Mouse (Mus musculus): ENCODE results near the gene Zfp945. TPM values are rescaled to one million over a fixed set of nuclear protein-coding genes. Genes with fewer than 3 reads are reported as not detected.
A peak's percentile ranks its signal among the peaks of the same experiment; 100 is the strongest.
"Not testable (repeated sequence)": the region's sequence is repeated elsewhere in the genome, so short reads cannot be mapped to it uniquely, and the experiment has no call there.

Zfp945 gene
- polyA plus RNA-seq (2012; fragmentation: generic; extraction: Trizol): 0.88 TPM
- long read RNA-seq, experiment 1, full-length matches to known transcripts: 4 of 10 reads
- long read RNA-seq, experiment 1, partial matches to known transcripts: 1 of 10 reads
- long read RNA-seq, experiment 1, other reads (novel, unspliced or antisense): 5 of 10 reads
- long read RNA-seq, experiment 2, full-length matches to known transcripts: 2 of 4 reads
- long read RNA-seq, experiment 2, partial matches to known transcripts: 0 of 4 reads
- long read RNA-seq, experiment 2, other reads (novel, unspliced or antisense): 2 of 4 reads

- Histone ChIP-seq H3K79me2 (ENCODE audit: control insufficient read depth, insufficient read depth) (peaks cover 8% of the 10 kb centered on the region), H3ac (ENCODE audit: control insufficient read depth, insufficient read length, low read depth) (peak within 1 kb of the TSS; percentile 65), H3K36me3 (ENCODE audit: control insufficient read depth, insufficient read depth) (peaks cover 9% of the 10 kb centered on the region), H3K79me3 (ENCODE audit: low read depth) (peaks cover 3% of the 10 kb centered on the region), H3K27me3 (ENCODE audit: control insufficient read depth, insufficient read depth, insufficient read length) (no peaks in the 10 kb centered on the region), H3K4me3 (ENCODE audit: insufficient read depth, poor library complexity, severe bottlenecking) (peak within 1 kb of the TSS; percentile 63)
- no peak for TF ChIP-seq MYOD1 (IDR thresholded peaks at IDR 0.05; ENCODE audit: control insufficient read depth, insufficient read length, low read depth)
- no peak for TF ChIP-seq MYOG (IDR thresholded peaks at IDR 0.05; ENCODE audit: control insufficient read depth, extremely low read depth, insufficient read length)
- no peak for TF ChIP-seq CEBPB (IDR thresholded peaks at IDR 0.05; ENCODE audit: low read depth)
- TF ChIP-seq MAX (IDR thresholded peaks at IDR 0.05): no peak
- no peak for TF ChIP-seq USF1 (IDR thresholded peaks at IDR 0.05; ENCODE audit: low read depth)
- no peak for TF ChIP-seq FOSL1 (IDR thresholded peaks at IDR 0.05; ENCODE audit: insufficient read depth, low read length, poor library complexity, severe bottlenecking)
- TF ChIP-seq CTCF (IDR thresholded peaks at IDR 0.05; ENCODE audit: control insufficient read depth, insufficient read depth, insufficient read length): no peak
Observed at GRCm38 (mm10) chr17:22866845-22867481, at the start of gene Zfp945. Zfp945 (minus strand) TSS chr17:22867134.

- no peaks in the 10 kb centered on the region for H3K36me3 ChIP-seq (ENCODE audit: control insufficient read depth, insufficient read depth)
- H3K79me3 ChIP-seq (ENCODE audit: low read depth): no peaks in the 10 kb centered on the region
- H3K4me3 ChIP-seq (ENCODE audit: insufficient read depth, poor library complexity, severe bottlenecking): no peak overlapping the region
- no peaks in the 10 kb centered on the region for H3K79me2 ChIP-seq (ENCODE audit: control insufficient read depth, insufficient read depth)
- no peak overlapping the region for H3ac ChIP-seq (ENCODE audit: control insufficient read depth, insufficient read length, low read depth)
- TF ChIP-seq MAX (IDR thresholded peaks at IDR 0.05) (no peak), MYOD1 (IDR thresholded peaks at IDR 0.05; ENCODE audit: control insufficient read depth, insufficient read length, low read depth) (no peak), FOSL1 (IDR thresholded peaks at IDR 0.05; ENCODE audit: insufficient read depth, low read length, poor library complexity, severe bottlenecking) (no peak), MYOG (IDR thresholded peaks at IDR 0.05; ENCODE audit: control insufficient read depth, extremely low read depth, insufficient read length) (no peak), CEBPB (IDR thresholded peaks at IDR 0.05; ENCODE audit: low read depth) (no peak), CTCF (IDR thresholded peaks at IDR 0.05; ENCODE audit: control insufficient read depth, insufficient read depth, insufficient read length) (no peak), USF1 (IDR thresholded peaks at IDR 0.05; ENCODE audit: low read depth) (no peak)
- H3K27me3 ChIP-seq (ENCODE audit: control insufficient read depth, insufficient read depth, insufficient read length): no peaks in the 10 kb centered on the region
Observed at GRCm38 (mm10) chr17:22888302-22888701, 21.4 kb upstream of the Zfp945 start.

DNA sequence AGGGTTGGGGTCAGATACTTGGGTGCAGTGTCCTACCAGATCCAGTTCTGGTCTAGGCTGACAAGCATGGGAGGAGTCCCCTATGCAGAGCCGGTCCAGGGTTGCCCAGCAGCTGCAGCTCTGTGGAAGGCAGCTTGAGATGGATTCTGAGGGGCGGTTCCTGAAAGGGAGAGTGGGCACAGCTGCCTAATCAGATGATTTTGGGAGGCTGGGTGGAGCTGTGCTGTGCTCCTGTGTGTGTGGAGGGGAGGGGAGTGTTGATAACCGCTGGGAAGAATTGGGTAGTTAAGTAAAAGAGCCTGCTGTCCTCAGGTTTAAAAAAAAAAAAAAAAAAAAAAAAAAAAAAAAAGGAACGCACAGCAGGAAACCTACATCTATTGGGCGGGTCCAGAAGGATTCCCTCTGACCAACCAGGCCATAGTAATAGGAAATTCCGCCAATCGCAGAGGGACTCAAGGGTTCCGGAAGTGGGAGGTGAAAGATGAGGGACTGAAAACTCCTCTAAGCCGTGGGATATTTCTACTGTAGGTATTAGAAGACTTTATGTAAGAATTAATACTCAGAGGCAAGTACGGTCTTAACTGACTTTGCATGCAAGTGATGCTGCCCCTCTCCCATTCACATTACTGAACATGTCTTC lies 17.2 kb upstream of the Zfp945 start:
- Histone ChIP-seq H3K36me3 (ENCODE audit: control insufficient read depth, insufficient read depth) (no peaks in the 10 kb centered on the region), H3K4me3 (ENCODE audit: insufficient read depth, poor library complexity, severe bottlenecking) (no peak overlapping the region), H3K27me3 (ENCODE audit: control insufficient read depth, insufficient read depth, insufficient read length) (no peaks in the 10 kb centered on the region), H3ac (ENCODE audit: control insufficient read depth, insufficient read length, low read depth) (no peak overlapping the region), H3K79me2 (ENCODE audit: control insufficient read depth, insufficient read depth) (no peaks in the 10 kb centered on the region), H3K79me3 (ENCODE audit: low read depth) (no peaks in the 10 kb centered on the region)
- TF ChIP-seq MYOD1 (IDR thresholded peaks at IDR 0.05; ENCODE audit: control insufficient read depth, insufficient read length, low read depth) (no peak), CEBPB (IDR thresholded peaks at IDR 0.05; ENCODE audit: low read depth) (no peak), FOSL1 (IDR thresholded peaks at IDR 0.05; ENCODE audit: insufficient read depth, low read length, poor library complexity, severe bottlenecking) (no peak), CTCF (IDR thresholded peaks at IDR 0.05; ENCODE audit: control insufficient read depth, insufficient read depth, insufficient read length) (no peak), USF1 (IDR thresholded peaks at IDR 0.05; ENCODE audit: low read depth) (no peak), MYOG (IDR thresholded peaks at IDR 0.05; ENCODE audit: control insufficient read depth, extremely low read depth, insufficient read length) (no peak), MAX (IDR thresholded peaks at IDR 0.05) (no peak)

DNA sequence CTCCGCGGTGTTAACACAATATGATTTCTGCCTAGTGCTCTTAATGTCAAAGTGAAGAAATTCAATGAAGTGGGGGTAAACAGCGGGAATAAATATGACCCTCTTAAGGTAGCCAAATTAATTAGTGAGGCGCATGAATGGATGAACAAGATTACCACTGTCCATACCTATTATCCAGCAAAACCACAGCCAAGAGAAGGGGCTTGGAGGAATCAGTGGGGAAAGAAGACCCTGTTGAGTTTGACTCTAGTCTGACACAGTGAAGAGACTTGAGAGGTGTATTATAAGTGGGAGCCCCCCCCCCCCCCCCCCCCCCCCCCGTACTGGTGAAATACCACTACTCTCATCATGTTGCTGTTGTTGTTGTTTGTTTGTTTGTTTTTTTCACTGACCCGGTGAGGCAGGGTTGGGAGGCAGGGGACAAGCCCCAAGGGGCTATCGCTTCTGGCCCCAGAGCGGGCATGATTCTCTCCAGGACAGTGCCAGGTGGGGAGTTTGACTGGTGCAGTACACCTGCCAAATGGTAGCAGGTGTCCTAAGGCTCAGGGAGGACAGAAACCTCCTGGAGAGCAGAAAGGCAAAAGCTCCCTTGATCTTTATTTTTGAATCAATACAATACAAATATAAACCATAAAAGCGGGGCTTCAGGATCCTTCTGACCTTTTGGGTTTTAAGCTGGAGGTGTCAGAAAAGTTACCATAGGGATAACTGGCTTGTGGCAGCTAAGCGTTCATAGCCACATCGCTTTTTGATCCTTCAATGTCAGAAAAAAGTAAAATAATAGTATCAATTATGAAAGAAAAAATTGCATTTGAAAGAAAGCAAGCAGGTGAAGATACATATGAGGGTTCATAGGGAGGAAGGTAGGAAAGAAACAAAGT lies 10.7 kb upstream of the Zfp945 start:
- H3K4me3 ChIP-seq (ENCODE audit: insufficient read depth, poor library complexity, severe bottlenecking): no peak overlapping the region

DNA sequence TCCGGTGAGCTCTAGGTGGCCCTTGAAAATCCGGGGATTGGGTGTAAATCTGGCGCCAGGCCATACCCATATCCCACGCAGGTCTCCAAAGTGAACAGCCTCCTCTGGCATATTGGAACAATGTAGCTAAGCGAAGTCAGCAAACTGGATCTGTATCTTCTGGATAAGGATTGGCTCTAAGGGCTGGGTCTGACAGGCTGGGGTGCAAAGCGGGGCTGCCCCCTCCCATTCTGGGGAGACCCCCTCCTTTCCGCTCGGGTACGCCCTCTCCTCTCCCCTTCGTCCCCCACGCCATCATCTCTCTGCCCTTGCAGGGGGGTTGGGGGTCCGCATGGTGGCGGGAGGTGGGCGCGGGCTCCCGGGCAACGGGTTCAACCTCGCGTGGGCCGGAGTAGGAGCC lies 9.4 kb upstream of the Zfp945 start:
- TF ChIP-seq USF1 (IDR thresholded peaks at IDR 0.05; ENCODE audit: low read depth) (no peak), FOSL1 (IDR thresholded peaks at IDR 0.05; ENCODE audit: insufficient read depth, low read length, poor library complexity, severe bottlenecking) (no peak), MYOG (IDR thresholded peaks at IDR 0.05; ENCODE audit: control insufficient read depth, extremely low read depth, insufficient read length) (no peak), MAX (IDR thresholded peaks at IDR 0.05) (no peak), MYOD1 (IDR thresholded peaks at IDR 0.05; ENCODE audit: control insufficient read depth, insufficient read length, low read depth) (no peak), CEBPB (IDR thresholded peaks at IDR 0.05; ENCODE audit: low read depth) (no peak), CTCF (IDR thresholded peaks at IDR 0.05; ENCODE audit: control insufficient read depth, insufficient read depth, insufficient read length) (no peak)
- Histone ChIP-seq H3K79me2 (ENCODE audit: control insufficient read depth, insufficient read depth) (no peaks in the 10 kb centered on the region), H3ac (ENCODE audit: control insufficient read depth, insufficient read length, low read depth) (no peak overlapping the region), H3K27me3 (ENCODE audit: control insufficient read depth, insufficient read depth, insufficient read length) (no peaks in the 10 kb centered on the region), H3K79me3 (ENCODE audit: low read depth) (no peaks in the 10 kb centered on the region), H3K4me3 (ENCODE audit: insufficient read depth, poor library complexity, severe bottlenecking) (no peak overlapping the region), H3K36me3 (ENCODE audit: control insufficient read depth, insufficient read depth) (no peaks in the 10 kb centered on the region)

More for the DNA sequence above, 10.7 kb upstream of the Zfp945 start:
- Histone ChIP-seq H3K79me2 (ENCODE audit: control insufficient read depth, insufficient read depth) (no peaks in the 10 kb centered on the region), H3K79me3 (ENCODE audit: low read depth) (no peaks in the 10 kb centered on the region), H3ac (ENCODE audit: control insufficient read depth, insufficient read length, low read depth) (no peak overlapping the region), H3K36me3 (ENCODE audit: control insufficient read depth, insufficient read depth) (no peaks in the 10 kb centered on the region), H3K27me3 (ENCODE audit: control insufficient read depth, insufficient read depth, insufficient read length) (no peaks in the 10 kb centered on the region)
- TF ChIP-seq CEBPB (IDR thresholded peaks at IDR 0.05; ENCODE audit: low read depth) (no peak), USF1 (IDR thresholded peaks at IDR 0.05; ENCODE audit: low read depth) (no peak), MYOD1 (IDR thresholded peaks at IDR 0.05; ENCODE audit: control insufficient read depth, insufficient read length, low read depth) (no peak), MYOG (IDR thresholded peaks at IDR 0.05; ENCODE audit: control insufficient read depth, extremely low read depth, insufficient read length) (no peak), FOSL1 (IDR thresholded peaks at IDR 0.05; ENCODE audit: insufficient read depth, low read length, poor library complexity, severe bottlenecking) (no peak), CTCF (IDR thresholded peaks at IDR 0.05; ENCODE audit: control insufficient read depth, insufficient read depth, insufficient read length) (no peak), MAX (IDR thresholded peaks at IDR 0.05) (no peak)

DNA sequence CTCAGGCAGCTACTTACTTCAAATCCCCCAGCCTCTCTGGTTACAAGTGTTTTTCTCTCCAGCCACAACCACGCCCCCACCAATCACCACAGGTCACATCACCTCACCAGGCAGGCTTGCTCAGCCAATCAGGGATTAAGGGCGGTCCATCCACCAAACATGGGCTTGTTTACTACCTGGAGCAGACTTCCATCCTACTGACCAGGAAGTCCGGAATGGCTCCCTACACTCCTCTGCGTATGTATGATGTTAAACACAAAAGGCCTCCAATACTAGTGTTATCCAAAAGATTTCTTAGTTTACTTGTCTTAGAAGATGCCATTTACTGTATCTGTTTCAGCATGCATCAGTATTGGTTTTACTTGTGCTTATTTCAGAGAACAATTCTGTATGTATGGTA lies 8.6 kb upstream of the Zfp945 start:
- H3K4me3 ChIP-seq (ENCODE audit: insufficient read depth, poor library complexity, severe bottlenecking); H3K79me2 ChIP-seq (ENCODE audit: control insufficient read depth, insufficient read depth); H3K36me3 ChIP-seq (ENCODE audit: control insufficient read depth, insufficient read depth); H3ac ChIP-seq (ENCODE audit: control insufficient read depth, insufficient read length, low read depth); H3K27me3 ChIP-seq (ENCODE audit: control insufficient read depth, insufficient read depth, insufficient read length); H3K79me3 ChIP-seq (ENCODE audit: low read depth): not testable (repeated sequence)

Data from C2C12 (cell line).